Mouse (Mus musculus) adrenal gland, adult 18-20 months (tissue): ENCODE data around the gene Plaa. TPM values are rescaled to one million over a fixed set of nuclear protein-coding genes. Genes with fewer than 3 reads are reported as not detected.
"Not testable (repeated sequence)": the region's sequence is repeated elsewhere in the genome, so short reads cannot be mapped to it uniquely, and the experiment has no call there.

Experiments used
- DNase-seq, 2 experiments: peaks; one replicate each; pipeline ENCODE4 v3.0.0; 2021 to 2022; ENCODE audit warnings: low spot score in 2 of 2
- long read RNA-seq, 2 experiments: library from polyadenylated mRNA; stranded (forward); transcript quantifications; one replicate each; pipeline ENCODE4 v2.0.0; 2021
- total RNA-seq, 2 experiments: library from RNA; stranded (reverse); gene quantifications; 1 replicate in 1 of 2; 2 replicates in 1 of 2; pipeline ENCODE4 v1.2.3; 2021

Plaa gene
- 10 to 100 TPM; 56.0 to 60.5 TPM for total RNA-seq
- long read RNA-seq, experiment 1, transcript Plaa-201 (14 exons, 2,784 nt): major isoform, 68 of 75 reads
- long read RNA-seq, experiment 1, partial matches to known transcripts: 0 of 75 reads
- long read RNA-seq, experiment 1, other reads (novel, unspliced or antisense): 7 of 75 reads
- long read RNA-seq, experiment 2, transcript Plaa-201 (14 exons, 2,784 nt): major isoform, 115 of 130 reads
- long read RNA-seq, experiment 2, partial matches to known transcripts: 9 of 130 reads
- long read RNA-seq, experiment 2, other reads (novel, unspliced or antisense): 6 of 130 reads

- peak; percentile 90 to 92 for DNase-seq
These were observed at the start of gene Plaa for GRCm38 (mm10) chr4:94603031-94603629. Plaa (minus strand) TSS chr4:94603244.

- DNase-seq: not testable (repeated sequence)
These were observed 47.6 kb upstream of the Plaa start for GRCm38 (mm10) chr4:94650426-94651175.

- no peak for DNase-seq
These were observed 46.9 kb upstream of the Plaa start, which contains the start of gene Lrrc19 for GRCm38 (mm10) chr4:94649920-94650319. Lrrc19 (minus strand) TSS chr4:94650144.

- no peak for DNase-seq
These were observed 40.1 kb upstream of the Plaa start for GRCm38 (mm10) chr4:94643141-94643540.

GRCm38 (mm10) chr4:94620077-94620476 is 17.0 kb upstream of the Plaa start:
- DNase-seq: no peak

GRCm38 (mm10) chr4:94614627-94615006 is 11.6 kb upstream of the Plaa start:
- DNase-seq: no peak

- peak; percentile 86 to 87 for DNase-seq
These were observed 11.1 kb upstream of the Plaa start, which contains the start of gene Ift74 for GRCm38 (mm10) chr4:94613972-94614626. Ift74 (plus strand) TSS chr4:94614491.

GRCm38 (mm10) chr4:94610339-94610738 is 7.3 kb upstream of the Plaa start:
- no peak for DNase-seq

- DNase-seq: no peak
These were observed 2.5 kb upstream of the Plaa start for GRCm38 (mm10) chr4:94605591-94605990.

- no peak for DNase-seq
These were observed 1.5 kb upstream of the Plaa start for GRCm38 (mm10) chr4:94604452-94605019.

- DNase-seq: no peak
These were observed 481 bp downstream of the Plaa start for GRCm38 (mm10) chr4:94602496-94603030.

- no peak for DNase-seq
These were observed 1.6 kb downstream of the Plaa start for GRCm38 (mm10) chr4:94601395-94601794.

- DNase-seq: no peak
These were observed 10.3 kb downstream of the Plaa start for GRCm38 (mm10) chr4:94592709-94593108.

GRCm38 (mm10) chr4:94591765-94592381 is 11.2 kb downstream of the Plaa start:
- DNase-seq: no peak

- DNase-seq: no peak
These were observed 30.4 kb downstream of the Plaa start for GRCm38 (mm10) chr4:94572677-94573076.

- no peak for DNase-seq
These were observed 38.7 kb downstream of the Plaa start for GRCm38 (mm10) chr4:94564297-94564696.

- no peak for DNase-seq
These were observed 40.9 kb downstream of the Plaa start for GRCm38 (mm10) chr4:94561954-94562648.

- DNase-seq: no peak
These were observed 42.7 kb downstream of the Plaa start for GRCm38 (mm10) chr4:94560316-94560715.

GRCm38 (mm10) chr4:94559266-94559665 is 43.8 kb downstream of the Plaa start:
- no peak for DNase-seq

- no peak for DNase-seq
These were observed 45.9 kb downstream of the Plaa start for GRCm38 (mm10) chr4:94557145-94557544.
